Comparison of ENCODE assay signal across 7 mouse cellular contexts in genomic region chr11:95076536-95077111, GRCm38 (mm10). TPM values are rescaled to one million over a fixed set of nuclear protein-coding genes. Genes with fewer than 3 reads are reported as not detected.
A peak's percentile ranks its signal among the peaks of the same experiment; 100 is the strongest.
DNase-seq lines count a peak whose midpoint lies in the region; ATAC-seq and TF ChIP-seq lines count a peak whose summit lies in the region.

TSS of gene Itga3 (minus strand) at chr11:95076801.

- peak within 1 kb of the TSS; percentile 78 for H3K4me3 ChIP-seq in cortical plate, adult 2 months (ENCODE audit: insufficient read depth, low read length)
- peak within 1 kb of the TSS; percentile 85 for H3K4me3 ChIP-seq in intestine, postnatal 0 days (ENCODE audit: low read depth, low read length)
- H3K4me3 ChIP-seq in midbrain, embryonic 10.5 days, result peak within 1 kb of the TSS; percentile 66
- peak within 1 kb of the TSS; percentile 88 for H3K4me3 ChIP-seq in small intestine, adult 2 months (ENCODE audit: low read depth, low read length)

- DNase-seq in adrenal gland, adult 2 months, result peak; percentile 90
- peak; percentile 58 to 61 for DNase-seq in left cerebral cortex, postnatal 25 days (ENCODE audit: low spot score in 2 of 2)
- DNase-seq in midbrain, embryonic 10.5 days (ENCODE audit: low spot score), result peak; percentile 63

- WGBS in intestine, postnatal 0 days, result under 1% methylated on average over 49 of the region's 51 CpGs
- WGBS in midbrain, embryonic 10.5 days, result under 1% methylated on average over 51 of the region's 51 CpGs
- WGBS in small intestine, adult 2 months, result under 1% methylated on average over 51 of the region's 51 CpGs

- intact Hi-C loops in left cerebral cortex, postnatal 25 days (cut with DNase I), result loop anchor here (2.0 kb wide), 1 partner anchor 30 kb away; no protein-coding TSS in a partner anchor

- peak within 1 kb of the TSS; percentile 90 for H3K9ac ChIP-seq in intestine, postnatal 0 days (ENCODE audit: low read depth, low read length)

- ATAC-seq in granulocyte monocyte progenitor cell, adult 5-6 weeks (replicated peaks; ENCODE audit: poor library complexity, severe bottlenecking), result peak; percentile 28
- ATAC-seq in intestine, postnatal 0 days, result peak; percentile 65

- no peaks in the 10 kb centered on the region for H3K36me3 ChIP-seq in intestine, postnatal 0 days (ENCODE audit: control insufficient read depth, insufficient read depth)
- no peaks in the 10 kb centered on the region for H3K36me3 ChIP-seq in midbrain, embryonic 10.5 days
- H3K36me3 ChIP-seq in small intestine, adult 2 months (ENCODE audit: control insufficient read depth, insufficient read depth, low read length), result no peaks in the 10 kb centered on the region; the same call in none of the 2 replicates

- H3K9me3 ChIP-seq in intestine, postnatal 0 days (ENCODE audit: control insufficient read depth), result no peaks in the 10 kb centered on the region
- no peaks in the 10 kb centered on the region for H3K9me3 ChIP-seq in midbrain, embryonic 10.5 days (replicated peaks)

- H3K27ac ChIP-seq in cortical plate, adult 2 months (ENCODE audit: insufficient read depth, low read length), result no peak within 1 kb of the TSS
- H3K27ac ChIP-seq in intestine, postnatal 0 days (ENCODE audit: low read depth, low read length), result peak within 1 kb of the TSS; percentile 99
- H3K27ac ChIP-seq in midbrain, embryonic 10.5 days (replicated peaks), result peak within 1 kb of the TSS; percentile 69
- H3K27ac ChIP-seq in small intestine, adult 2 months (ENCODE audit: insufficient read depth, low read depth, low read length), result peak within 1 kb of the TSS; percentile 99

- TF ChIP-seq POLR2A in cortical plate, adult 2 months (IDR thresholded peaks at IDR 0.05; ENCODE audit: extremely low read depth, insufficient read depth, low read length), result peak; percentile 34; the same call in 1 of the 2 replicates
- TF ChIP-seq POLR2A in small intestine, adult 2 months (IDR thresholded peaks at IDR 0.05; ENCODE audit: low read depth, low read length), result peak; percentile 57

- H3K4me2 ChIP-seq in intestine, postnatal 0 days (replicated peaks; ENCODE audit: low read depth), result peak within 1 kb of the TSS; percentile 73

- no peaks in the 10 kb centered on the region for H3K4me1 ChIP-seq in cortical plate, adult 2 months (ENCODE audit: control insufficient read depth, insufficient read depth, low read length)
- H3K4me1 ChIP-seq in intestine, postnatal 0 days (replicated peaks; ENCODE audit: control insufficient read depth, insufficient read depth, low read length), result 0 out of 2 replicates have a peak, but pooled peaks cover 18% of the 10 kb centered on the region
- H3K4me1 ChIP-seq in midbrain, embryonic 10.5 days, result peaks cover 33% of the 10 kb centered on the region
- H3K4me1 ChIP-seq in small intestine, adult 2 months (ENCODE audit: control insufficient read depth, insufficient read depth, insufficient read length, low read length), result peaks cover 36% of the 10 kb centered on the region

- H3K27me3 ChIP-seq in intestine, postnatal 0 days (replicated peaks; ENCODE audit: control insufficient read depth, insufficient read depth, low read length), result no peaks in the 10 kb centered on the region
- peaks cover 74% of the 10 kb centered on the region for H3K27me3 ChIP-seq in midbrain, embryonic 10.5 days (ENCODE audit: low read depth, poor library complexity, severe bottlenecking)
- H3K27me3 ChIP-seq in small intestine, adult 2 months (ENCODE audit: control insufficient read depth, insufficient read depth, low read length), result no peaks in the 10 kb centered on the region

- no peak for TF ChIP-seq CTCF in cortical plate, adult 2 months (IDR thresholded peaks at IDR 0.05; ENCODE audit: extremely low read depth, insufficient read depth, low read length)
- no peak for TF ChIP-seq CTCF in intestine, postnatal 0 days (IDR thresholded peaks at IDR 0.05; ENCODE audit: low read depth)
- peak; percentile 15; the same call in 1 of the 2 replicates for TF ChIP-seq CTCF in small intestine, adult 2 months (IDR thresholded peaks at IDR 0.05; ENCODE audit: extremely low read depth, insufficient read length, insufficient replicate concordance, low read depth, low read length)

RNA-seq across cellular contexts. Expression of gene Itga3, which starts in this region (rescaled TPM):
- total RNA-seq in adrenal gland, adult 2 months (2021), result 10 to 100 TPM; 37.8 to 54.0 TPM
- 47.2 and 49.0 TPM in 2 replicates for polyA plus RNA-seq in adrenal gland, adult 2 months (2012; rRNA removed)
- polyA plus RNA-seq in cortical plate, adult 2 months (2012; rRNA removed), result 15.3 and 17.7 TPM in 2 replicates
- not detected in 2 replicates for total RNA-seq in granulocyte monocyte progenitor cell, adult 5-6 weeks (2014; fragmentation: Nextera tagmentation)
- total RNA-seq in granulocyte monocyte progenitor cell, adult 5-6 weeks (2017), result not detected in 2 replicates
- 51.3 and 57.9 TPM in 2 replicates for polyA plus RNA-seq in intestine, postnatal 0 days (2015; fragmentation: Nextera tagmentation; extraction: Ambion mirVana)
- total RNA-seq in left cerebral cortex, postnatal 25 days (2021), result 10 to 100 TPM; 13.8 to 14.5 TPM
- polyA plus RNA-seq in midbrain, embryonic 10.5 days (2016; fragmentation: Nextera tagmentation; extraction: Ambion mirVana), result 5.1 and 5.4 TPM in 2 replicates
- polyA plus RNA-seq in small intestine, adult 2 months (2012; rRNA removed), result 91.0 and 156 TPM in 2 replicates

Comparison
In these comparisons a context has a peak if more than half of its experiments do, and no peak if none do; other contexts are left out.
1. RNA of gene Itga3 (total RNA-seq): 37.8 to 54.0 TPM in adrenal gland, adult 2 months and 13.8 to 14.5 TPM in left cerebral cortex, postnatal 25 days; not detected in granulocyte monocyte progenitor cell, adult 5-6 weeks; every median in the first group is over 10 times any median in the second.
2. Peak in ATAC-seq in granulocyte monocyte progenitor cell, adult 5-6 weeks; RNA of the gene not detected or under 1 TPM.
3. Peak in every context shown above with its lines, with median percentiles within 50 percentile points of each other: DNase-seq and H3K4me3 ChIP-seq.